Mouse (Mus musculus): ENCODE measurements around the gene Spire2.
"Not testable (repeated sequence)": the region's sequence is repeated elsewhere in the genome, so short reads cannot be mapped to it uniquely, and the experiment has no call there.

The Spire2 gene

GRCm38 (mm10) chr8:123381711-123382110, 49.2 kb downstream of the Spire2 start:
- in situ Hi-C loops (cut with MboI, MseI) = no loop called here

- in situ Hi-C loops (cut with MboI, MseI) = no loop called here
Measured at GRCm38 (mm10) chr8:123382516-123382915, 50.0 kb downstream of the Spire2 start.

- in situ Hi-C loops (cut with MboI, MseI) = loop anchor here (5.0 kb wide), 1 partner anchor 837 kb away; no protein-coding TSS in a partner anchor
Measured at GRCm38 (mm10) chr8:123384883-123385540, 52.5 kb downstream of the Spire2 start.

DNA sequence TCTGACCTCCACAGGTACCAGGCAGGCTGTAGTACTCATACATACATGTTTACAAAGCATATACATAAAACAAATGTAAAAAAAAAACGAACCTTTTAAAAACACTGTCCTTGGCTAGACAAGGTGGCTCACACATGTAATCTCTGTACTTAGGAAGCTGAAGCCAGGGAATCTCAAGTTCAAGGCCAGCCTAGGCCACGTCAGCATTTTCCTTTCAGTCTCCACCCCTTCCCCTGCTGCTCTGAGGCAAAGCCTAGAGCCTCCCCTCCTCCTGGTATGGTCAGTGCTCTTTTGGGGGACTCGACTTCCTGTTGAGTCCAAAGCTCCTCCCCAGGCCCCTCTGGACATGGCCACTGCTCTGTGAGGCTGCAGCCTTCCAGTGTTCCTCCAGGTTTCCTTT, 54.5 kb downstream of the Spire2 start:
- in situ Hi-C loops (cut with MboI, MseI) = loop anchor here (5.0 kb wide), 1 partner anchor 835 kb away; no protein-coding TSS in a partner anchor

DNA sequence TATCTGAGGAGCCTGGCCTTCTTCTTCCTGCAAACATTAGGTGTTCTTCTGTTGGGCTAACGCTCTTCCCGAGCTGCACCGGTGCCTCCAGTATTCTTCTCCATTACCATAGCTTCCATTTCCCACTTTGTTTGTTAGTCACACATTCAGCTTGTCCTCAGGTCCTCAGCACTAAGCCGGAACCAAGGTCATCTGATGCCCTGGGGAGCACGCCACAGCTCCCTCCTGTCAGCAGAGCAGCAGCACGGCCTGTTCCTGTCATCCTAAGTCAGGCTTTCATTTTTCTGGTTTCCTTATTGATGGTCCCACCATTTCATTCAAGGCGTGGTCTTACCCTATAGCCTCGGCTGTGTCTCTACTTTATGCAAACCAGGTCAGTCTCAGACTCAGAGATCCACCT, 55.3 kb downstream of the Spire2 start:
- in situ Hi-C loops (cut with MboI, MseI) = loop anchor here (5.0 kb wide), 1 partner anchor 834 kb away; no protein-coding TSS in a partner anchor

DNA sequence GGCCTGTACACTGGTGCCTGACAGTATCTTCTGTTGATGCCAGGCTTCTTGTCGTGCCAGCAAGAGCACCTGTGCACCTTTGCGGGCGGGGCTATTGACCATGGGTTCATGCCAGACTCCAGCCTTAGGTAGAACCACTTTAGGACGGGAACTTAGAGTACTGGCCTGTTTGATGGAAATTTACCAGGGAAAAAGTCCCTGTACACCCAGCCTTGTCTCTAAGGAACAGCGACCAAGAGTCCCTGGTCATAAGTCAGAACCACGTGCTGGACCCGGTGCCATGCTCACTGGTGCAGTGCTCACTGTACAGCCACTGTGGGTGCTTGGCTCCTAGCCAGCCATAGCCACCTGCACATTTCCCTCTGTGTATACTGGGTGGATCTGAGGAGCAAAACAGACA, 56.5 kb downstream of the Spire2 start:
- in situ Hi-C loops (cut with MboI, MseI) = loop anchor here (5.0 kb wide), 1 partner anchor 833 kb away; no protein-coding TSS in a partner anchor

DNA sequence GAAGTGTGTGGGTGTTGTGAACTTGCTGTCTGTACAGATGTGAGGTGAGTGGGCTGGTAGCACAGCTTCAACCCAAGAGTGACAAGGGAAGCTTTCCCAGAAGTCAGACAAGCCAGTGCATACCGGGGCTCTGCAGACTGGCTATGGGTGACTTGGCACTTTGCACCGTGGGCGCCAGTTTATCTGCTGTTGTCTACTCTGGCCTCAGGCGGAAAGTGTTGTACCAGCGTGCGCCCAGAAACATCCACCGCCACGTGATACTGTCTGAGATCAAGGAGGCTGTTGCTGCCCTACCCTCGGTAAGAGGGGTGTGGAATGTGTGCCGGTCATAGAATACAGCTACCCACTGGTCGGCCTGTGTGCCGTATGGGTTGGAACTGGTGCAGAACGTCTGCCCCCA, 65.8 kb downstream of the Spire2 start:
- in situ Hi-C loops (cut with MboI, MseI) = no loop called here

DNA sequence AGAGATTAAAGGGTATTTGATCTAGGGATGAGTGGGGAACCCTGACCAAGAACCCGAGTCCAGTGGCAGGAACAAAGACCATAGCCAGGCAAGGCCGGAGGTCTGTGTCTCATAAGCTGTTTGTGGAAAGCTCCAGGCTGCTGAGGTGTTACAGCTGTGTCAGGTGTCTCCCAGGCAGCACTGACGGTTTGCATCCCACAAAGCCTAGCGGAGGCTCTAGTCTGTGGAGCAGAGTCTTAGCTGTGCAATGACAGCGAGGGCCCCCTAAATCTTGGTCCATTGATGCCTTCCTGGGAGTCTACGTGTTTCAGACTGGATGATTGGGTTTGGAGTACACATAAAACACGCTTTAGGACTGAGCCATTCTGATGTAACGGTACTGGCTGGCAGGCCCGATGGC, 69.4 kb downstream of the Spire2 start:
- in situ Hi-C loops (cut with MboI, MseI) = no loop called here

- in situ Hi-C loops (cut with MboI, MseI) = no loop called here
Measured at GRCm38 (mm10) chr8:123402730-123403326, 70.3 kb downstream of the Spire2 start.

- in situ Hi-C loops (cut with MboI, MseI) = no loop called here
Measured at GRCm38 (mm10) chr8:123404521-123404920, 72.0 kb downstream of the Spire2 start.

GRCm38 (mm10) chr8:123406786-123407185, 74.3 kb downstream of the Spire2 start, which contains the start of gene Mc1r:
Gene Mc1r (plus strand): TSS chr8:123407107.
- in situ Hi-C loops (cut with MboI, MseI) = no loop called here

GRCm38 (mm10) chr8:123407612-123408011, 75.1 kb downstream of the Spire2 start:
- in situ Hi-C loops (cut with MboI, MseI) = no loop called here

GRCm38 (mm10) chr8:123408586-123409544, 76.4 kb downstream of the Spire2 start:
- in situ Hi-C loops (cut with MboI, MseI) = no loop called here

GRCm38 (mm10) chr8:123410049-123410587, 77.6 kb downstream of the Spire2 start:
- in situ Hi-C loops (cut with MboI, MseI) = no loop called here

- in situ Hi-C loops (cut with MboI, MseI) = no loop called here
Measured at GRCm38 (mm10) chr8:123410788-123411187, 78.3 kb downstream of the Spire2 start.

GRCm38 (mm10) chr8:123411246-123411645, 78.7 kb downstream of the Spire2 start, which contains the start of gene Tubb3:
Gene Tubb3 (plus strand): TSS chr8:123411424.
- in situ Hi-C loops (cut with MboI, MseI) = no loop called here

DNA sequence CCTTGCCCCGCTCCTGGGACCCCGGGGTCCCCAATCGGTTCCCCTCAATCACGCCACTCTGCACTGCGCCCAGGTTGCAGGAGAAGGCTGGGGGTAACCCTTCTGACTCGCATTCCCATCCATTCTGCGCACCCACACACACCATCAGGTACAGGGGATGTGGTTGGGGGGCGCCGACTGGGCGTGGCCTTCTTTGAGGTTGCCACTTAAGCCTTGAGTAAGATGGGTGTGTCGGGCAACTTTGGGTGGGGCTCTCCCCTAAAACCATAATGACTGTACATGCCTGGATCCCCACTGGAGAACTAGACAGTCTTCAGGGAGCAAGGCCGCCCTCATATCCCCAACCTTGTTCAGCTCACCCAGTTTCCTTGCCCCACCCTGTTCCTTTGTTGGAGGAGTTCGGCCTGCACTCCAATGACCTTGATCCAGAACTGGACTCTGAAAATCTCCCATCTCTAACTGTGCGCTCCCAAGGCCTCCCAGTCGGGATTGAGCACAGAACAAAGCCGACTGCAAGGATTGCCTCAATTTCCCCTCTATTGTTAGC, 79.3 kb downstream of the Spire2 start:
- in situ Hi-C loops (cut with MboI, MseI) = no loop called here

- in situ Hi-C loops (cut with MboI, MseI) = no loop called here
Measured at GRCm38 (mm10) chr8:123412560-123413170, 80.2 kb downstream of the Spire2 start.

- in situ Hi-C loops (cut with MboI, MseI) = no loop called here
Measured at GRCm38 (mm10) chr8:123414255-123414654, 81.7 kb downstream of the Spire2 start.

DNA sequence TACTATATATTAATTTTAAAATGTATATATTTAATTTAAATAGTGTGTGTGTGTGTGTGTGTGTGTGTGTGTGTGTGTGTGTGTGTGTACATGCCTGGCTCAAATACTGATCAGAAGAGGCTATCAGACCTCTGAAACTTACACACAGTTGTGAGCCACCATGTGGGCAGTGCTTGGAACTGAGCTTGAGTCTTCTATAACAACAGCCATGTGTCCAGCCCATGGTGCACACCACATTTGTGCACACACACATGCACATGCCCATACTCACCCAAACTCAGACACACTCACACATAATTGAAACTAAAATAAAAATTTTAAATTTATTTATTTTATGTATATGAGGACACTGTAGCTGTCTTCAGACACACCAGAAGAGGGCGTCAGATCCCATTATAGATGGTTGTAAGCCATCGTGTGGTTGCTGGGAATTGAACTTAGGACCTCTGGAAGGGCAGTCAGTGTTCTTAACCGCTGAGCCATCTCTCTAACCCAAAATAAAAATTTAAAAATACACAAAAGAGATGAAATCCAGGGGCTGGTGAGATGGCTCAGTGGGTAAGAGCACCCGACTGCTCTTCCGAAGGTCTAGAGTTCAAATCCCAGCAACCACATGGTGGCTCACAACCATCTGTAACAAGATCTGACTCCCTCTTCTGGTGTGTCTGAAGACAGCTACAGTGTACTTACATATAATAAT, 82.6 kb downstream of the Spire2 start:
- in situ Hi-C loops (cut with MboI, MseI) = not testable (repeated sequence)
